Mouse (Mus musculus) MEL (cell line): ENCODE data around the gene Ugt1a2. TPM values are rescaled to one million over a fixed set of nuclear protein-coding genes. Genes with fewer than 3 reads are reported as not detected.

Source experiments
- DNase-seq: peaks from one replicate; pipeline ENCODE4 v3.0.0; 2011; ENCODE audit warnings: low read depth, low spot score
- H3K27ac ChIP-seq: 2 replicates; pipeline ENCODE4 v1.5.1; 2012; ENCODE audit warnings: low read depth, mild to moderate bottlenecking, control low read depth, low read length, moderate library complexity; ENCODE audit not compliant: control insufficient read depth
- H3K27me3 ChIP-seq, 2 experiments: fragments of 150-350 bp in 1 of 2; sonication (generic) in 1 of 2; 2 replicates each; pipeline ENCODE4 v1.6.1; 2012; ENCODE audit warnings: low read length in 2 of 2, mild to moderate bottlenecking in 2 of 2, improper control_type of control experiment in 1 of 2, moderate library complexity in 1 of 2; ENCODE audit not compliant: insufficient read depth in 2 of 2, control insufficient read depth in 1 of 2
- H3K36me3 ChIP-seq, 2 experiments: 2 replicates each; pipeline ENCODE4 v1.6.1; 2012 to 2014; ENCODE audit warnings: low read length in 2 of 2, improper control_type of control experiment in 1 of 2, inconsistent platforms in 1 of 2, mild to moderate bottlenecking in 1 of 2; ENCODE audit not compliant: insufficient read depth in 2 of 2, control insufficient read depth in 1 of 2
- H3K4me1 ChIP-seq, 2 experiments: fragments of 150-350 bp in 1 of 2; sonication (generic) in 1 of 2; 2 replicates each; pipeline ENCODE4 v1.6.1; 2012; ENCODE audit warnings: low read length in 2 of 2, improper control_type of control experiment in 1 of 2, mild to moderate bottlenecking in 1 of 2; ENCODE audit not compliant: insufficient read depth in 2 of 2, control insufficient read depth in 1 of 2
- H3K4me3 ChIP-seq, 2 experiments: fragments of 150-350 bp in 1 of 2; sonication (generic) in 1 of 2; 2 replicates each; pipeline ENCODE4 v1.5.1; 2012; ENCODE audit warnings: low read depth in 2 of 2, low read length in 2 of 2, mild to moderate bottlenecking in 2 of 2, moderate library complexity in 2 of 2, control low read depth in 1 of 2, improper control_type of control experiment in 1 of 2; ENCODE audit not compliant: control insufficient read depth in 1 of 2, insufficient read depth in 1 of 2
- H3K79me2 ChIP-seq: 2 replicates; pipeline ENCODE4 v1.6.1; 2012; ENCODE audit warnings: mild to moderate bottlenecking, low read length, moderate library complexity; ENCODE audit not compliant: control insufficient read depth, poor library complexity, insufficient read depth
- H3K9ac ChIP-seq: 2 replicates; pipeline ENCODE4 v1.6.1; 2012; ENCODE audit warnings: low read depth, mild to moderate bottlenecking, control low read depth, low read length, moderate library complexity; ENCODE audit not compliant: control insufficient read depth, poor library complexity, severe bottlenecking
- H3K9me3 ChIP-seq: fragments of 150-350 bp; sonication (generic); replicated peaks from 2 replicates; pipeline ENCODE4 v1.6.1; 2012; ENCODE audit warnings: mild to moderate bottlenecking, low read length, improper control_type of control experiment, moderate library complexity; ENCODE audit not compliant: insufficient read depth
- CTCF ChIP-seq, 3 experiments: IDR thresholded peaks in 2 of 3; conservative IDR thresholded peaks in 1 of 3; 2 replicates each; pipeline ENCODE4 v1.5.1; 2011 to 2012; ENCODE audit warnings: low read length in 3 of 3, low read depth in 2 of 3, mild to moderate bottlenecking in 2 of 3, improper control_type of control experiment in 1 of 3, inconsistent platforms in 1 of 3, mixed read lengths in 1 of 3, moderate library complexity in 1 of 3; ENCODE audit not compliant: control insufficient read depth in 1 of 3, insufficient read depth in 1 of 3, poor library complexity in 1 of 3, severe bottlenecking in 1 of 3
- E2F4 ChIP-seq: IDR thresholded peaks from 2 replicates; pipeline ENCODE4 v1.6.1; 2011; ENCODE audit warnings: low read depth, low read length, improper control_type of control experiment, borderline replicate concordance
- ELF1 ChIP-seq: IDR thresholded peaks from 2 replicates; pipeline ENCODE4 v1.6.1; 2014; ENCODE audit warnings: low read depth, mild to moderate bottlenecking, inconsistent platforms, low read length, improper control_type of control experiment, moderate library complexity
- EP300 ChIP-seq, 2 experiments: IDR thresholded peaks; 2 replicates each; pipeline ENCODE4 v1.6.1; 2011; ENCODE audit warnings: improper control_type of control experiment in 2 of 2, low read length in 2 of 2, low read depth in 1 of 2, mild to moderate bottlenecking in 1 of 2
- GABPA ChIP-seq: IDR thresholded peaks from 2 replicates; pipeline ENCODE4 v1.6.1; 2012; ENCODE audit warnings: low read depth, mild to moderate bottlenecking, inconsistent platforms, low read length, improper control_type of control experiment, moderate library complexity
- GATA1 ChIP-seq: IDR thresholded peaks from 2 replicates; pipeline ENCODE4 v1.6.1; 2011; ENCODE audit warnings: low read depth, low read length, improper control_type of control experiment
- HCFC1 ChIP-seq: IDR thresholded peaks from 2 replicates; pipeline ENCODE4 v1.6.1; 2012; ENCODE audit warnings: low read depth, mild to moderate bottlenecking, inconsistent platforms, low read length, improper control_type of control experiment, moderate library complexity
- JUND ChIP-seq: IDR thresholded peaks from 2 replicates; pipeline ENCODE4 v1.6.1; 2011; ENCODE audit warnings: low read depth, mild to moderate bottlenecking, improper control_type of control experiment, low read length
- KAT2A ChIP-seq: conservative IDR thresholded peaks from 2 replicates; pipeline ENCODE4 v1.6.1; 2012; ENCODE audit warnings: low read depth, low read length, improper control_type of control experiment, inconsistent platforms
- MAFK ChIP-seq: IDR thresholded peaks from 2 replicates; pipeline ENCODE4 v1.6.1; 2011; ENCODE audit warnings: low read depth, mild to moderate bottlenecking, low read length, improper control_type of control experiment, borderline replicate concordance
- MEF2A ChIP-seq: IDR thresholded peaks from 2 replicates; pipeline ENCODE4 v1.6.1; 2014; ENCODE audit warnings: low read depth, mild to moderate bottlenecking, inconsistent platforms, low read length, improper control_type of control experiment; ENCODE audit not compliant: poor library complexity, insufficient replicate concordance, severe bottlenecking; ENCODE audit errors: extremely low read depth
- MXI1 ChIP-seq: IDR thresholded peaks from 2 replicates; pipeline ENCODE4 v1.6.1; 2011; ENCODE audit warnings: mild to moderate bottlenecking, low read depth, low read length, improper control_type of control experiment
- NELFE ChIP-seq: IDR thresholded peaks from 2 replicates; pipeline ENCODE4 v1.6.1; 2011; ENCODE audit warnings: low read depth, low read length, improper control_type of control experiment
- POLR2AphosphoS5 ChIP-seq: IDR thresholded peaks from 2 replicates; pipeline ENCODE4 v1.6.1; 2012; ENCODE audit warnings: low read depth, borderline replicate concordance, mild to moderate bottlenecking, inconsistent platforms, low read length, moderate library complexity, mixed read lengths
- RAD21 ChIP-seq: IDR thresholded peaks from 2 replicates; pipeline ENCODE4 v1.6.1; 2011; ENCODE audit warnings: mild to moderate bottlenecking, low read depth, low read length, improper control_type of control experiment
- RCOR1 ChIP-seq: IDR thresholded peaks from 2 replicates; pipeline ENCODE4 v1.6.1; 2012; ENCODE audit warnings: low read depth, mild to moderate bottlenecking, inconsistent platforms, low read length, improper control_type of control experiment
- SMC3 ChIP-seq: IDR thresholded peaks from 2 replicates; pipeline ENCODE4 v1.6.1; 2011; ENCODE audit warnings: low read depth, low read length, improper control_type of control experiment
- TAL1 ChIP-seq: IDR thresholded peaks from 2 replicates; pipeline ENCODE4 v1.6.1; 2012; ENCODE audit warnings: mild to moderate bottlenecking, inconsistent platforms, low read length, moderate library complexity, mixed read lengths
- TBP ChIP-seq: IDR thresholded peaks from 2 replicates; pipeline ENCODE4 v1.8.0; 2011; ENCODE audit warnings: low read depth, low read length, improper control_type of control experiment
- TCF12 ChIP-seq: IDR thresholded peaks from 2 replicates; pipeline ENCODE4 v1.6.1; 2014; ENCODE audit warnings: low read depth, mild to moderate bottlenecking, inconsistent platforms, low read length, improper control_type of control experiment, moderate library complexity
- USF2 ChIP-seq, 2 experiments: IDR thresholded peaks; 2 replicates each; pipeline ENCODE4 v1.6.1; 2011 to 2012; ENCODE audit warnings: improper control_type of control experiment in 2 of 2, low read length in 2 of 2, borderline replicate concordance in 1 of 2, inconsistent platforms in 1 of 2, low read depth in 1 of 2, mild to moderate bottlenecking in 1 of 2; ENCODE audit not compliant: insufficient read depth in 1 of 2
- ZC3H11A ChIP-seq: IDR thresholded peaks from 2 replicates; pipeline ENCODE4 v1.6.1; 2012; ENCODE audit warnings: low read depth, mild to moderate bottlenecking, inconsistent platforms, low read length, improper control_type of control experiment
- ZKSCAN1 ChIP-seq: IDR thresholded peaks from 2 replicates; pipeline ENCODE4 v1.6.1; 2012; ENCODE audit warnings: low read depth, mild to moderate bottlenecking, inconsistent platforms, low read length, improper control_type of control experiment, moderate library complexity
- ZNF384 ChIP-seq: IDR thresholded peaks from 2 replicates; pipeline ENCODE4 v1.6.1; 2012; ENCODE audit warnings: low read depth, mild to moderate bottlenecking, inconsistent platforms, low read length, improper control_type of control experiment
- polyA plus RNA-seq, 2 experiments: library from polyadenylated mRNA; stranded (reverse) in 1 of 2; unstranded in 1 of 2; fragments of >175 nt in 1 of 2; fragments of >200 nt in 1 of 2; gene quantifications; 2 replicates each; pipeline versions ENCODE4 v1.2.1 to v1.2.4; 2012; ENCODE audit warnings: low replicate concordance in 2 of 2, low read depth in 1 of 2; ENCODE audit not compliant: insufficient read length in 2 of 2, insufficient read depth in 1 of 2, missing spikeins in 1 of 2
- total RNA-seq: library from RNA; depleted of rRNA; stranded (reverse); fragments of 300-350 nt; gene quantifications from 2 replicates; pipeline ENCODE4 v1.2.3, GENCODE M21; 2012

Gene Ugt1a2
- total and polyA plus RNA-seq, 3 experiments: not detected

DNA sequence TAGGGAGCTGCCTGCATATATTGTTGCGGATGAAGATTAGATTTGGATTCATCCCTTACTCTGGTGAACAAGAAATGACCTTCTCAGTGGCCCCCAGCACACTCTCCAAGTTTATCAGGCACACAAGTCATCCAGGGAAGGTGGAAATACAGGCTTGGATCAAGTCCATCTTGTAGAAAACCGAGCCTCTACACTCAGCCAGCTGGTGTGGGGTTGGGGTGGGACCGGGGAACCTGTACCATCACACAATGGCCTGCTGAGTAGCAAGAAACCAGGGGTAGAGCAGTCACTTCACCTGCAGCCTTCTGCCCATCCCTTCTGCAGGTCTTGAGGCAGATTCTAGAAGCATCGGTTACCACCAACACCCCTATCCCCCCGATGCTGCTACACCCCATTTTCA, 34.2 kb downstream of the Ugt1a2 start:
- Histone ChIP-seq H3K27me3 (no peaks in the 10 kb centered on the region), H3K27ac (no peak overlapping the region), H3K9ac (no peak overlapping the region), H3K36me3 (no peaks in the 10 kb centered on the region), H3K4me1 (no peaks in the 10 kb centered on the region), H3K4me3 (no peak overlapping the region), H3K79me2 (no peaks in the 10 kb centered on the region), H3K9me3 (no peaks in the 10 kb centered on the region)
- DNase-seq: no peak
- TF ChIP-seq POLR2AphosphoS5 (no peak), USF2 (IDR thresholded peaks at IDR 0.05; ENCODE audit: borderline replicate concordance in 1 of 2, insufficient read depth in 1 of 2, low read depth in 1 of 2, low read length in 2 of 2) (no peak), MXI1 (no peak), NELFE (no peak), EP300 (IDR thresholded peaks at IDR 0.05; ENCODE audit: low read depth in 1 of 2, low read length in 2 of 2) (no peak), SMC3 (no peak), TCF12 (no peak), ZNF384 (no peak), GABPA (no peak)

GRCm38 (mm10) chr1:88235046-88235893, 34.9 kb downstream of the Ugt1a2 start:
- H3K9ac ChIP-seq: no peak overlapping the region
- no peaks in the 10 kb centered on the region for H3K9me3 ChIP-seq
- DNase-seq: no peak
- TF ChIP-seq POLR2AphosphoS5: no peak; the same call in 1 of the 2 replicates
- TF ChIP-seq ELF1: no peak
- TF ChIP-seq ZC3H11A: no peak
- H3K79me2 ChIP-seq: no peaks in the 10 kb centered on the region
- H3K4me3 ChIP-seq: no peak overlapping the region
- H3K27ac ChIP-seq: no peak overlapping the region
- no peaks in the 10 kb centered on the region for H3K36me3 ChIP-seq
- H3K4me1 ChIP-seq: no peaks in the 10 kb centered on the region
- no peaks in the 10 kb centered on the region for H3K27me3 ChIP-seq

GRCm38 (mm10) chr1:88235894-88236415, 35.6 kb downstream of the Ugt1a2 start:
- no peak for TF ChIP-seq POLR2AphosphoS5
- no peak for TF ChIP-seq JUND
- no peak for TF ChIP-seq MXI1
- no peak for TF ChIP-seq GABPA
- no peak for TF ChIP-seq RAD21
- no peak for TF ChIP-seq RCOR1
- TF ChIP-seq ZKSCAN1: no peak
- TF ChIP-seq MEF2A: no peak
- TF ChIP-seq TAL1: no peak
- no peak for TF ChIP-seq HCFC1
- TF ChIP-seq TCF12: no peak
- no peak for TF ChIP-seq CTCF (IDR thresholded peaks at IDR 0.05 in 2 of 3, conservative IDR thresholded peaks at IDR 0.05 in 1 of 3; ENCODE audit: control insufficient read depth in 1 of 3, insufficient read depth in 1 of 3, low read depth in 2 of 3, low read length in 3 of 3, poor library complexity in 1 of 3, severe bottlenecking in 1 of 3)
- TF ChIP-seq E2F4: no peak
- TF ChIP-seq GATA1: no peak
- TF ChIP-seq TBP: no peak
- no peak for TF ChIP-seq KAT2A
- TF ChIP-seq MAFK: no peak
- TF ChIP-seq ELF1: no peak
- H3K27me3 ChIP-seq: no peaks in the 10 kb centered on the region
- H3K36me3 ChIP-seq: no peaks in the 10 kb centered on the region
- no peak overlapping the region for H3K27ac ChIP-seq
- no peaks in the 10 kb centered on the region for H3K79me2 ChIP-seq
- no peak for DNase-seq
- no peaks in the 10 kb centered on the region for H3K4me1 ChIP-seq
- H3K4me3 ChIP-seq: no peak overlapping the region
- no peak overlapping the region for H3K9ac ChIP-seq
- no peaks in the 10 kb centered on the region for H3K9me3 ChIP-seq
